Mouse (Mus musculus) ES-Bruce4 (cell line): ENCODE measurements around the gene Tnk2.

Experiments used
- CTCF ChIP-seq: IDR thresholded peaks from one replicate; pipeline ENCODE4 v1.8.1; 2011; ENCODE audit warnings: low read depth, low read length
- EP300 ChIP-seq: IDR thresholded peaks from 2 replicates; pipeline ENCODE4 v1.6.1; 2011; ENCODE audit warnings: low read depth, low read length; ENCODE audit not compliant: insufficient read depth
- POLR2A ChIP-seq: IDR thresholded peaks from one replicate; pipeline ENCODE4 v1.8.1; 2011; ENCODE audit warnings: low read length; ENCODE audit not compliant: insufficient read depth

DNA sequence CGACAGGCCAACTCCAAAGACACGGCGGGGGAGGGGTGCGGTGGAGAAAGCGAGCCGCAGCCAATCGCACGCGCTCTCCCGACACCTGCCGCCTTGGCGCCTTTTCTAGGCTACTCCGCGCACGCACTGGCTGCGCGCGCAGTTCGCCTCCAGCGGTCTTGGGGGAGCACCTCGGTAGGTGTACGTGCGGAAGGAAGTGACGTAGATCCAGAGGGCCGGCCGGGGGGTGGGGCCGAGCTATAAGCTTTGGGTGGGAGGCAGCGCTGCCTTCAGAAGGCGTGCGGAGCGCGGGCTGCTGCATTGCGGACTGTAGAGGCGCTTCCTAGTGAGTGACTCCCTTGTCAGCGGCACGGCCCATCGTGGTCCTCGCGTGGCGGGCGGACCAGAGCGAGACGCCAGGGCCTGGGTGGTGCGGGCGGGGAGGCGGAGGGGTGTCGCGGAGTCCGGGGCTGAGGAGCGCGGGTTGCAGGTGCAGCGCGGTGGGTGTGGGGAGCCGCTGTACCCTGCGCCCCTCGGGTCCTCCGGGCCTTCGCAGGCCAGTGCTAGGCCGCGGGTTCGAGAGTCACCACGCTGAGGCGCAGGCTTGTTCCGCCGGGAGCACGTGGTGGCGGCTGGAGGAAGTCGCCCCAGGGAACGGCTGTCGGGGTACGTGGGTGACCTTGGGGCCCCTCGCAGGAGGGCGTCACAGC is 34.8 kb upstream of the Tnk2 start, which contains the start of gene Tfrc:
- peak; percentile 91 for TF ChIP-seq EP300
- TF ChIP-seq CTCF: no peak
- TF ChIP-seq POLR2A: peak; percentile 96
